Mouse (Mus musculus) liver, adult 2 months (tissue): Measurements from ENCODE around the gene Jade1.

Source experiments
- CTCF ChIP-seq: fragments of 200-500 bp; IDR thresholded peaks from 2 replicates; pipeline ENCODE4 v1.5.1; 2011; ENCODE audit warnings: low read depth, low read length, control low read depth
- POLR2A ChIP-seq: fragments of 200-500 bp; IDR thresholded peaks from 2 replicates; pipeline ENCODE4 v1.6.1; 2011; ENCODE audit warnings: low read length, control low read depth; ENCODE audit not compliant: insufficient read depth; ENCODE audit errors: extremely low read depth

- TF ChIP-seq CTCF = no peak
- no peak for TF ChIP-seq POLR2A
Observed at GRCm38 (mm10) chr3:41601226-41602020, 45.9 kb downstream of the Jade1 start.
